In the genomic region with DNA sequence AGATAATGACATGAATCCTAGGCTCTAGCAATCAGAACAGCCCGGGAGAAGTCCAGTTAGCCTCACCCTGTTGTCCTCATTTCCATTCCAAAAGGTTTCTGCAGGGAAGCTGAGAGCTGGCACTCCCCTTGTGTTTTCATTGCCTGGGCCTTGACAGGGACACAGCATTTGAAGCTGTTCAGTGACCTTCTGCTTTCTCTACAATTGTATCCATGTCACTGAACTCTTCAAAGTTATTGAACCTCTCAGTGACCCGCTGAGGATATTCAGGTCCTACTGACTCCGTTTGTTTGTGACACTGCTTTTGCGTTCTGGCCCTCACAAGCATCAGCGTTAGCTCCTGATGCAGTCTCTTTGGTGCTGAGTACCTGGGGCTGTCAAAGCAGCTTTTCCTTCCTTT, we compare ENCODE assay signal across 17 mouse cellular contexts.
DNase-seq lines count a peak whose midpoint lies in the region; ATAC-seq lines count a peak whose summit lies in the region.
"Had no signal": no experiment of that assay in that cellular context is flagged by ENCODE, and none has a peak within 500 bp of the region (broad histone marks: within the 10 kb centered on the region; RNA-seq: fewer than 3 reads in every experiment).

No protein-coding gene starts in this region.

- ATAC-seq in forebrain, embryonic 12.5 days (ENCODE audit: low FRiP score), result peak; percentile 41; the same call in 1 of the 2 replicates
- ATAC-seq in forebrain, embryonic 15.5 days (replicated peaks), result no peak
- no peak for ATAC-seq in midbrain, embryonic 13.5 days
- ATAC-seq: intestine, postnatal 0 days; liver, embryonic 12.5 days had no signal

- H3K9ac ChIP-seq in forebrain, embryonic 12.5 days, result no peak overlapping the region
- no peak overlapping the region for H3K9ac ChIP-seq in forebrain, embryonic 15.5 days (replicated peaks)
- H3K9ac ChIP-seq in midbrain, embryonic 13.5 days (replicated peaks), result no peak overlapping the region; the same call in 1 of the 2 replicates
- H3K9ac ChIP-seq: liver, embryonic 12.5 days; lung, embryonic 15.5 days had no signal

- peaks cover 24% of the 10 kb centered on the region for H3K4me1 ChIP-seq in forebrain, embryonic 12.5 days
- H3K4me1 ChIP-seq in forebrain, embryonic 15.5 days, result peaks cover 7% of the 10 kb centered on the region
- peaks cover 30% of the 10 kb centered on the region for H3K4me1 ChIP-seq in midbrain, embryonic 13.5 days (replicated peaks)
- H3K4me1 ChIP-seq: liver, embryonic 12.5 days; lung, embryonic 15.5 days had no signal

- H3K27me3 ChIP-seq in forebrain, embryonic 12.5 days, result no peaks in the 10 kb centered on the region
- no peaks in the 10 kb centered on the region for H3K27me3 ChIP-seq in forebrain, embryonic 15.5 days
- no peaks in the 10 kb centered on the region for H3K27me3 ChIP-seq in midbrain, embryonic 13.5 days
- H3K27me3 ChIP-seq: CH12.LX; liver, embryonic 12.5 days; lung, embryonic 15.5 days had no signal

- H3K4me3 ChIP-seq in forebrain, embryonic 12.5 days (replicated peaks), result no peak overlapping the region
- H3K4me3 ChIP-seq in forebrain, embryonic 15.5 days, result no peak overlapping the region
- H3K4me3 ChIP-seq in midbrain, embryonic 13.5 days (replicated peaks), result no peak overlapping the region
- H3K4me3 ChIP-seq: erythroblast, embryonic 14.5 days; liver, embryonic 12.5 days; lung, embryonic 15.5 days had no signal

- DNase-seq in ES-CJ7 (ENCODE audit: low read depth, low spot score), result peak; percentile 76
- peak; percentile 32 for DNase-seq in embryo, embryonic 11 days
- no peak for DNase-seq in thymus, postnatal 14 days
- DNase-seq in gastrocnemius, adult 18-20 months (ENCODE audit: low spot score), result no peak
- no peak for DNase-seq in layer of hippocampus, postnatal 10 days (ENCODE audit: low spot score in 2 of 2)
- DNase-seq: cerebellum, adult 11 months; cerebellum, postnatal 14 days had no signal

- peaks cover 20% of the 10 kb centered on the region; the same call in 1 of the 2 replicates for H3K36me3 ChIP-seq in forebrain, embryonic 12.5 days (replicated peaks)
- H3K36me3 ChIP-seq in forebrain, embryonic 15.5 days, result peaks cover 13% of the 10 kb centered on the region; the same call in 1 of the 2 replicates
- H3K36me3 ChIP-seq in midbrain, embryonic 13.5 days, result peaks cover 5% of the 10 kb centered on the region

- WGBS in forebrain, embryonic 12.5 days, result 16% methylated on average over 5 of the region's 5 CpGs
- WGBS in forebrain, embryonic 15.5 days, result 10% methylated on average over 5 of the region's 5 CpGs
- 4% methylated on average over 5 of the region's 5 CpGs for WGBS in midbrain, embryonic 13.5 days

- no peaks in the 10 kb centered on the region for H3K9me3 ChIP-seq in forebrain, embryonic 12.5 days
- H3K9me3 ChIP-seq in forebrain, embryonic 15.5 days, result no peaks in the 10 kb centered on the region
- H3K9me3 ChIP-seq in midbrain, embryonic 13.5 days, result no peaks in the 10 kb centered on the region
- H3K9me3 ChIP-seq: liver, embryonic 12.5 days; lung, embryonic 15.5 days had no signal

- H3K4me2 ChIP-seq in forebrain, embryonic 12.5 days, result no peak overlapping the region
- H3K4me2 ChIP-seq in forebrain, embryonic 15.5 days (replicated peaks), result no peak overlapping the region
- H3K4me2 ChIP-seq in midbrain, embryonic 13.5 days (replicated peaks), result no peak overlapping the region
- H3K4me2 ChIP-seq: liver, embryonic 12.5 days; lung, embryonic 15.5 days had no signal

- H3K27ac ChIP-seq in forebrain, embryonic 12.5 days, result peak overlapping the region; percentile 65
- H3K27ac ChIP-seq in forebrain, embryonic 15.5 days (replicated peaks), result no peak overlapping the region
- H3K27ac ChIP-seq in midbrain, embryonic 13.5 days, result peak overlapping the region; percentile 68
- H3K27ac ChIP-seq: liver, embryonic 12.5 days; lung, embryonic 15.5 days; macrophage; stomach, postnatal 0 days had no signal

Comparison
In these comparisons a context has a peak if more than half of its experiments do, and no peak if none do; other contexts are left out.
1. DNase-seq: peak in ES-CJ7 (single experiment) and embryo, embryonic 11 days (single experiment); none in thymus, postnatal 14 days (single experiment), gastrocnemius, adult 18-20 months (single experiment) and layer of hippocampus, postnatal 10 days (0 of 2).